Mouse (Mus musculus) midbrain, embryonic 14.5 days (tissue): Measurements from ENCODE around the gene Zfp334. TPM values are rescaled to one million over a fixed set of nuclear protein-coding genes. Genes with fewer than 3 reads are reported as not detected.

Experiments used
- ATAC-seq: fragments of 200-750 bp; cut with Nextera tagmentation; 2 replicates; pipeline ENCODE4 v1.8.0; 2017; ENCODE audit warnings: moderate number of reproducible peaks, moderate library complexity; ENCODE audit not compliant: low FRiP score, low TSS enrichment
- DNase-seq: peaks from one replicate; pipeline ENCODE4 v3.0.0-alpha.2; 2015
- H3K27ac ChIP-seq: fragments of 300-500 bp; sonication (generic); replicated peaks from 2 replicates; pipeline ENCODE4 v1.5.1; 2014; ENCODE audit warnings: mild to moderate bottlenecking, low read depth, low read length, moderate library complexity
- H3K27me3 ChIP-seq: fragments of 300-500 bp; sonication (generic); 2 replicates; pipeline ENCODE4 v1.6.1; 2014; ENCODE audit warnings: low read length, control low read depth, mixed read lengths; ENCODE audit not compliant: control insufficient read depth, insufficient read depth
- H3K36me3 ChIP-seq: fragments of 300-500 bp; sonication (generic); 2 replicates; pipeline ENCODE4 v1.6.1; 2014; ENCODE audit warnings: low read length, control low read depth; ENCODE audit not compliant: control insufficient read depth, insufficient read depth
- H3K4me1 ChIP-seq: fragments of 300-500 bp; sonication (generic); 2 replicates; pipeline ENCODE4 v1.6.1; 2014; ENCODE audit warnings: mild to moderate bottlenecking, antibody characterized with exemption, low read length, control low read depth; ENCODE audit not compliant: control insufficient read depth, insufficient read depth
- H3K4me2 ChIP-seq: fragments of 300-500 bp; sonication (generic); 2 replicates; pipeline ENCODE4 v1.6.1; 2014; ENCODE audit warnings: mild to moderate bottlenecking, low read length, moderate library complexity
- H3K4me3 ChIP-seq: fragments of 300-500 bp; sonication (generic); replicated peaks from 2 replicates; pipeline ENCODE4 v1.5.1; 2014; ENCODE audit warnings: low read depth, low read length
- H3K9ac ChIP-seq: fragments of 300-500 bp; sonication (generic); replicated peaks from 2 replicates; pipeline ENCODE4 v1.6.1; 2014; ENCODE audit warnings: mild to moderate bottlenecking, low read length, moderate library complexity
- H3K9me3 ChIP-seq: fragments of 300-500 bp; sonication (generic); 2 replicates; pipeline ENCODE4 v1.6.1; 2016; ENCODE audit warnings: low read length, control low read depth, mixed read lengths; ENCODE audit not compliant: control insufficient read depth
- WGBS: fragments of 180-500 bp; shearing (Covaris S2); extraction: QIAGEN DNeasy Blood & Tissue Kit; methylation state at CpG from one replicate; pipeline ENCODE4 v1.1.7; 2014; 5-methylcytosine and 5-hydroxymethylcytosine counted together
- polyA plus RNA-seq: library from polyadenylated mRNA; unstranded; fragments of >200 nt; fragmentation: Nextera tagmentation; extraction: Ambion mirVana; gene quantifications from 2 replicates; pipeline ENCODE4 v1.2.1, GENCODE M21; 2014

Zfp334 gene
- 11.7 and 15.7 TPM in 2 replicates for polyA plus RNA-seq

DNA sequence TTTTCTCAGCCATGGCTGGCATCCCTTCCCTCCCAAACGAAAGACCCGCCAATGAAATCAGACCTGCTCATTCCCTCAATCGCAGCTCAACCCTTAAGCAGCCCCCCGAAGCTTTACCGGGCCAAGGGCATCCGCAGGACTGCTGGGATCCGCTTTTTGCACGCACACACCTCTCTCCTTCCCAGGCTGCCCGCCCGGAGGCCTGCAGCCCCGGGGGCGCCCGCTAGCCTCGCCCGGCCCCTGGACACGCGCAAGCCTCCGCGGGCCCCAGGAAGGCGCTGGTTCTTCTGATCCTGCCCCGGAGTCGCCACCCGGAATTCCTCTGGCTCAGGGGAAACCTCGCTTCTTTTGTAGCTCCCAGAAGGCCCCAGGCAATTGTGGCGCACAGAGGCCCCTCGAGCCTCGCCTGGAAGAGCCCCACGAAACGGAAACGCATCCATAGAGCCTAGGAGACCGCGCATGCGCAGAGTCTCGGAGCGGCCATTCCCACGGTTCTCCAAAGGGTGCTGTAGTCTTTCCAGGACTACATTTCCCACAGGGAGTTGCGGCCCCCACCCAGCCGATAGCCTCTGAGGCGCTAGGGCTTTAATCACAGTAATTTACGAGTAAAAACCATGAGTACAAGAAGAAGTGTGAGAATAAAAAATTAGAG lies at the start of gene Zfp334:
TSS of gene Zfp334 (minus strand) at position 416 of the 652 bp plus-strand sequence.
- Histone ChIP-seq H3K4me3 (peak within 1 kb of the TSS; percentile 87), H3K9ac (peak within 1 kb of the TSS; percentile 97), H3K4me1 (peaks cover 11% of the 10 kb centered on the region), H3K27ac (peak within 1 kb of the TSS; percentile 95), H3K9me3 (no peaks in the 10 kb centered on the region), H3K27me3 (no peaks in the 10 kb centered on the region), H3K36me3 (peaks cover 37% of the 10 kb centered on the region), H3K4me2 (peak within 1 kb of the TSS; percentile 83)
- ATAC-seq (peak; percentile 89), DNase-seq (peak; percentile 99)
- under 1% methylated on average over 40 of the region's 40 CpGs for WGBS

DNA sequence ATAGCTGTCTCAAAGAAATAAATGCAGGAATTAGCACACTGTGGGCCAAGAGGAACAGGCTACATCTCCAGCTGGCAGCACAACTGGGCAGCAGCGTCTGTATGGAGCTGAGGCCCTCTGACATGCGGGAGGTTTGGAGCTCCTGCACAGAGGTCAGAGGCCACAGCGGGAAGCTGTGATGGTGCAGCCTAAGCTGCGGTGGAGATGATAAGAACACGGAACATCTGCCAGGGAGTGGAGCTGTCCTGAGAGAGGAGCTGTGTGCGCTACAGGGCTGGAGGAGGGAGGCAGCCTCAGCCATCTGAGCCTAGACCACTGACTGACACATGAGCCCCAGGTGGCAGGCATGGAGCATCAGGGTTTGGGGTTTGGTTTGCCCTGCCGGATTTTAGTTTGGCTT lies 40.6 kb upstream of the Zfp334 start:
- no peak overlapping the region for H3K9ac ChIP-seq
- no peak for ATAC-seq
- H3K4me1 ChIP-seq: no peaks in the 10 kb centered on the region
- no peak for DNase-seq
- WGBS: 51% methylated on average over 7 of the region's 7 CpGs
- no peak overlapping the region for H3K27ac ChIP-seq
- H3K27me3 ChIP-seq: no peaks in the 10 kb centered on the region
- no peak overlapping the region for H3K4me2 ChIP-seq
- no peaks in the 10 kb centered on the region for H3K36me3 ChIP-seq
- H3K9me3 ChIP-seq: no peaks in the 10 kb centered on the region
- H3K4me3 ChIP-seq: no peak overlapping the region

DNA sequence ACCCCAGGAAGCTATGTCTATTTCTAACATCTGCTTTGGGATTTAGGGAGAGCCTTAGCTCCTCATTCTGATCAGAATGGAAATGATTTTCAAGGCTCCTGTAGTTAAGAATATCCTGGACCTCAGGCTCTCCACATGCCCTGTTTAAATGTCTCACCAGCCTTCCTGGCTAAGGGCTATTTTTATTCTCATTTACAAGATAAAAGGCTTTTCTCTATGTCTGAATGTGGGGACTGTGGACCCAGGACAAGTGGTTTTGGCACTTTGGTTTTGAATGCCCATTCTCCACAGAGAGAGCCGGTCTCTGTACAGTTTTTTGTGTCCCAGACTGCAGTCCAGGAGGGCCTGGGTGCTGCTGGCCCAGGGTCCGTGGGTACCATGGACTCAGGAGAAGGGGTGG lies 32.1 kb upstream of the Zfp334 start:
- H3K4me1 ChIP-seq: peaks cover 31% of the 10 kb centered on the region; the same call in 1 of the 2 replicates
- no peak for ATAC-seq
- no peak overlapping the region for H3K9ac ChIP-seq
- H3K9me3 ChIP-seq: no peaks in the 10 kb centered on the region
- no peaks in the 10 kb centered on the region for H3K36me3 ChIP-seq
- H3K4me3 ChIP-seq: no peak overlapping the region
- DNase-seq: peak; percentile 16
- peak overlapping the region; percentile 69 for H3K27ac ChIP-seq
- WGBS: 27% methylated on average over 2 of the region's 2 CpGs
- H3K4me2 ChIP-seq: no peak overlapping the region
- no peaks in the 10 kb centered on the region for H3K27me3 ChIP-seq

DNA sequence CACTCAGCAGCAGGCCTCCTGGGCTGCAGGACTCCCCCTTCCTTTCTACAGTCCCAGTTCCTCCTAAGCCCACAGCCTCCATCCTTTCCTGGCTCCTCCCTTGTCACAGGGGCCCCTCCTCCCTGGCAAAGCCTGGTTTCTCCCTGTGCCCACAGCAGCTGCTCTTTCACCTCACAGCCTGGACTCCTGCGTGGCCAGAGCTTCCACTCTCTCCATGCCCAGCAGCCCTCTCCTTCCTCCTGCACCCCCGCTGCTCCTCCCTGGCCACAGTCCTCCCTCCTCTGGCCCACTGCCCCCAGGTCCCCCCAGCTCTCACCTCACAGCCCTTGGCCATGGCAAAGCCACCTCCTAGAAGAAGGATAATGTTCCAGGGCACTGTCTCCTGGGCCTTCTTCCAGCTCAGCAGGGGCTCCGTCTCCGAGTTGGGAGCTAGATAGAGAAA lies 31.6 kb upstream of the Zfp334 start:
- peak; percentile 45 for DNase-seq
- Histone ChIP-seq H3K4me2 (no peak overlapping the region), H3K27ac (peak overlapping the region; percentile 69), H3K4me1 (peaks cover 31% of the 10 kb centered on the region; the same call in 1 of the 2 replicates), H3K9me3 (no peaks in the 10 kb centered on the region), H3K36me3 (no peaks in the 10 kb centered on the region), H3K4me3 (no peak overlapping the region), H3K9ac (no peak overlapping the region), H3K27me3 (no peaks in the 10 kb centered on the region)
- peak; percentile 55; the same call in 1 of the 2 replicates for ATAC-seq
- WGBS: 44% methylated on average over 4 of the region's 4 CpGs

DNA sequence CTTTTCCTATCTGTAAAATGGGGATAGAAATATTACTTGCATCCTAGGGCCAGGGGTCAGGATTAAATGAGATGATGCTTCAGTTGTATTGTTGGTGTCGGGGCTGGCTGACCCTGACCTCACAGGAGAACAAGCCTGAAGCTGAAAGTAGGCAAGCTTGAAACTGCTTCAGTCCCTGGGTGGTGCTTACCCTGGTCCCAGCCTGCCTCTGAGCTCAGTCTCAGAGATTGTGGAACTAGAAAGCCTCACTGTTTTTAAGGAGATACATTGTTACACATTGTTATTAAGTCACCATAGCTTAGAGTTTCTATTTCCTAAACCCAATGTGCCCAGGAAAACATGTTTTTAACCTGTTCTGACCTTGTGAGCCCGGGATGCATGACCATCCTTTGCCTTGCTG lies 30.5 kb upstream of the Zfp334 start:
- Histone ChIP-seq H3K9ac (no peak overlapping the region), H3K4me2 (no peak overlapping the region), H3K4me1 (peaks cover 36% of the 10 kb centered on the region), H3K27ac (no peak overlapping the region), H3K4me3 (no peak overlapping the region), H3K36me3 (no peaks in the 10 kb centered on the region), H3K9me3 (no peaks in the 10 kb centered on the region), H3K27me3 (no peaks in the 10 kb centered on the region)
- WGBS: 90% methylated on average over 2 of the region's 2 CpGs
- no peak for DNase-seq
- no peak for ATAC-seq

DNA sequence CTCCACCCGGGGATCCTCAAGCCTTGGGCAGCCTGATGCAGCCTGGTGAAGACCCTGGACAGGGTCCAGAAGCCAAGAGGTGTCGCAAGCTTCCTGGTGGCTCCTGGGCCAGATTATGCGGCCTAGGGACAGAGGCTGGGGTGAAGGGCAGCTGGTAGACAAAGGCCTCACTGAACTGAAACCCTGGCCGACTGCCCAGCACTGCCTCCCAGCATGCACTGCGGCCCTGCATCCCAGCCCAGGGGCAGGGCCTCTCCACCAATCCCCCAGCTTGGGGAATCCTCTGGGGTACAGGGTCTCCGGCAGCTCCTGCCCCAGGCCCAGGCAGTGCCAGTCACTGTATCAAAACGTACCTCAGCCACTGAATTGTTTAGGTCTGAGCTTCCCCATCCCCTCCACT lies 29.2 kb upstream of the Zfp334 start:
- WGBS: 30% methylated on average over 7 of the region's 7 CpGs
- ATAC-seq: peak; percentile 59; the same call in 1 of the 2 replicates
- H3K9ac ChIP-seq: no peak overlapping the region
- no peak overlapping the region for H3K4me3 ChIP-seq
- no peaks in the 10 kb centered on the region for H3K36me3 ChIP-seq
- peak; percentile 81 for DNase-seq
- H3K9me3 ChIP-seq: no peaks in the 10 kb centered on the region
- no peak overlapping the region for H3K4me2 ChIP-seq
- H3K4me1 ChIP-seq: peaks cover 36% of the 10 kb centered on the region
- H3K27ac ChIP-seq: peak overlapping the region; percentile 67
- H3K27me3 ChIP-seq: no peaks in the 10 kb centered on the region

DNA sequence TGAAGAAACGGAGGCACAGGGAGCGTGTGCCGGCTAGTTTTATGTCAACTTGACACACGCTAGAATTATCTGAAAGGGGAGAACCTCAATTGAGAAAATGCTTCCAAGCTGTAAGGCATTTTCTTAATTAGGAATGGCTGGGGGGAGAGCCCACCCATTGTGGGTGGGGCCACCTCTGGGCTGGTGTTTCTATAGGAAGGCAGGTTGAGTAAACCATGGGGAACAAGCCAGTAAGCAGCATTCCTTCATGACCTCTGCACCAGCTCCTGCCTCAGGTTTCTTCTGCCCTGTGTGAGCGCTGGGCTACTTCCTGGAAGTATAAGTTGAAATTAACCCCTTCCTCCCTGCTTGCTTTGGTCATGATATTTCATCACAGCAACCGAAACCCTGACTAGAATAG lies 27.7 kb upstream of the Zfp334 start:
- Histone ChIP-seq H3K4me3 (no peak overlapping the region), H3K4me1 (peaks cover 36% of the 10 kb centered on the region), H3K9me3 (no peaks in the 10 kb centered on the region), H3K9ac (no peak overlapping the region), H3K4me2 (no peak overlapping the region), H3K36me3 (no peaks in the 10 kb centered on the region), H3K27me3 (no peaks in the 10 kb centered on the region), H3K27ac (peak overlapping the region; percentile 45; the same call in 1 of the 2 replicates)
- DNase-seq: no peak
- ATAC-seq: no peak
- WGBS: 66% methylated on average over 6 of the region's 6 CpGs

DNA sequence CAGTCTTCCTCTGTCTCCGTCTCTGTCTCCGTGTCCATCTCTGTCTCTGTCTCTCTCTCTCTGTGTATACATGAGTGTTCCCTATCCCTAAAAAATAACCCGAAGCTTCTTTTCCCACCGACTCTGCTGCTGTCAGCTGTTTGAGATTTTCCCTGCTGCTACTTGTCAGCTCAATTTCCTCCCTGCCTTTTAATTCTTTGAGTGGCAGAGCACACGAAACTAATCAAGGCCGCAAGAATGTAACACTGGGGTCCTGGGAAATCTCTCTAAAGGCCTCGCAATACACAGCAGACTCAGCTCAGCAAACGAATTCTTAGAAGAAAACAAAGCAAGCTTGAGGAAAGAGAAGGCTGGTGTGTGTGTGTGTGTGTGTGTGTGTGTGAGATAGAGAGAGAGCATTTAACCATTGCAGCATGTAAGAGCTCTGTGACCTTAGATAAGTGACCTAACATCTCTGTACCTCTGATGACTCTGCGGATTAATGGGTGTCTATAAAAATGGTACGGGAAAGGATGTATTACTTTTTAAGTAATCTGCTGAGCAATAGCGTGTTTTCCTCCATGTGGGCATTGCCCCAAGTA lies 27.2 kb upstream of the Zfp334 start:
- no peak overlapping the region for H3K9ac ChIP-seq
- peaks cover 31% of the 10 kb centered on the region for H3K4me1 ChIP-seq
- H3K27ac ChIP-seq: peak overlapping the region; percentile 57; the same call in 1 of the 2 replicates
- no peak overlapping the region for H3K4me3 ChIP-seq
- no peaks in the 10 kb centered on the region for H3K9me3 ChIP-seq
- no peaks in the 10 kb centered on the region for H3K27me3 ChIP-seq
- peak; percentile 62 for DNase-seq
- ATAC-seq: no peak
- no peak overlapping the region for H3K4me2 ChIP-seq
- H3K36me3 ChIP-seq: no peaks in the 10 kb centered on the region
- 24% methylated on average over 11 of the region's 11 CpGs for WGBS

DNA sequence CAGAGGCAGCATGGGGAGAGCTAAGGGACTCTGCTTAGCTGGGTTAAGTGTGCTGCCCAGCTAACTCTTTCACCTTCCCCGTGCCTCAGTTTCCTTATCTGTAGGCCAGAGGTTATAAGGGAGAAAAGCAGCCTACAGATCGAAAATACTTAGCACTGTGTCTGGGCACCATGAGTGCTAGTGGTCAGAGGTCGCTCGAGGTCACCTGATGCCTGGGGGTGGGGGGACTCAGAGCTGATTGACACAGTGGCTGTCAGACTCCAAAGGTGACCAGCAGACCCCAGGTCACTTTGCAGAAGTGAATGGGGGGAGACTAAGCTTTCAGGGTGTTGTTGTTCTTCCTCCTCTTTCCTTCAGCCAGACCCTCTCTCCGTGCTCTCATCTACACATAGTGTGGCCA lies 26.3 kb upstream of the Zfp334 start:
- Histone ChIP-seq H3K36me3 (no peaks in the 10 kb centered on the region), H3K27me3 (no peaks in the 10 kb centered on the region), H3K4me1 (peaks cover 26% of the 10 kb centered on the region), H3K27ac (peak overlapping the region; percentile 57; the same call in 1 of the 2 replicates), H3K4me2 (no peak overlapping the region), H3K4me3 (no peak overlapping the region), H3K9ac (no peak overlapping the region), H3K9me3 (no peaks in the 10 kb centered on the region)
- DNase-seq (no peak), ATAC-seq (no peak)
- 77% methylated on average over 5 of the region's 5 CpGs for WGBS
